ENCODE assay signal across 16 mouse cellular contexts in genomic region chr15:62132895-62133294, GRCm38 (mm10).
DNase-seq lines count a peak whose midpoint lies in the region; ATAC-seq and TF ChIP-seq lines count a peak whose summit lies in the region.
"Had no signal": no experiment of that assay in that cellular context is flagged by ENCODE, and none has a peak within 500 bp of the region (broad histone marks: within the 10 kb centered on the region; RNA-seq: fewer than 3 reads in every experiment).

No protein-coding gene starts in this region.

- no peak overlapping the region for H3K4me2 ChIP-seq in forebrain, postnatal 0 days (ENCODE audit: low read depth)
- H3K4me2 ChIP-seq in forebrain, embryonic 15.5 days (replicated peaks): no peak overlapping the region
- H3K4me2 ChIP-seq: embryonic facial prominence, embryonic 13.5 days; heart, embryonic 12.5 days; limb, embryonic 12.5 days; neural tube, embryonic 13.5 days had no signal

- H3K9me3 ChIP-seq in forebrain, postnatal 0 days (ENCODE audit: low read length): no peaks in the 10 kb centered on the region
- H3K9me3 ChIP-seq in forebrain, embryonic 15.5 days: no peaks in the 10 kb centered on the region
- H3K9me3 ChIP-seq: embryonic facial prominence, embryonic 13.5 days; forebrain, embryonic 10.5 days; heart, embryonic 12.5 days; limb, embryonic 12.5 days; neural tube, embryonic 13.5 days had no signal

- H3K36me3 ChIP-seq in forebrain, postnatal 0 days (ENCODE audit: insufficient read depth): no peaks in the 10 kb centered on the region
- H3K36me3 ChIP-seq in forebrain, embryonic 15.5 days: no peaks in the 10 kb centered on the region
- H3K36me3 ChIP-seq in kidney, adult 2 months (ENCODE audit: control insufficient read depth, insufficient read depth, low read length): no peaks in the 10 kb centered on the region
- H3K36me3 ChIP-seq: embryonic facial prominence, embryonic 13.5 days; forebrain, embryonic 10.5 days; heart, embryonic 12.5 days; limb, embryonic 12.5 days; neural tube, embryonic 13.5 days had no signal

- ATAC-seq in forebrain, postnatal 0 days: peak; percentile 34; the same call in 1 of the 2 replicates
- ATAC-seq in forebrain, embryonic 15.5 days (replicated peaks): no peak

- H3K27ac ChIP-seq in forebrain, postnatal 0 days (ENCODE audit: low read depth, low read length): no peak overlapping the region
- no peak overlapping the region for H3K27ac ChIP-seq in forebrain, embryonic 15.5 days (replicated peaks)
- H3K27ac ChIP-seq in kidney, adult 2 months (ENCODE audit: insufficient read depth, low read depth, low read length): peak overlapping the region; percentile 82
- H3K27ac ChIP-seq: embryonic facial prominence, embryonic 13.5 days; forebrain, embryonic 10.5 days; limb, embryonic 12.5 days; neural tube, embryonic 13.5 days had no signal

- TF ChIP-seq POLR2A in kidney, adult 2 months (IDR thresholded peaks at IDR 0.05; ENCODE audit: low read depth, low read length): no peak

- H3K4me3 ChIP-seq in forebrain, postnatal 0 days (ENCODE audit: low read depth, low read length): no peak overlapping the region
- no peak overlapping the region for H3K4me3 ChIP-seq in forebrain, embryonic 15.5 days
- no peak overlapping the region for H3K4me3 ChIP-seq in kidney, adult 2 months (ENCODE audit: insufficient read depth, low read depth, low read length)
- H3K4me3 ChIP-seq: embryonic facial prominence, embryonic 13.5 days; forebrain, embryonic 10.5 days; heart, embryonic 12.5 days; limb, embryonic 12.5 days; neural tube, embryonic 13.5 days had no signal

- H3K9ac ChIP-seq in forebrain, postnatal 0 days: no peak overlapping the region
- no peak overlapping the region for H3K9ac ChIP-seq in forebrain, embryonic 15.5 days (replicated peaks)
- H3K9ac ChIP-seq: embryonic facial prominence, embryonic 13.5 days; heart, embryonic 12.5 days; limb, embryonic 12.5 days; neural tube, embryonic 13.5 days had no signal

- no peaks in the 10 kb centered on the region; the same call in 1 of the 2 replicates for H3K4me1 ChIP-seq in forebrain, postnatal 0 days (ENCODE audit: insufficient read depth)
- H3K4me1 ChIP-seq in forebrain, embryonic 15.5 days: peaks cover 11% of the 10 kb centered on the region; the same call in 1 of the 2 replicates
- peaks cover 21% of the 10 kb centered on the region for H3K4me1 ChIP-seq in kidney, adult 2 months (ENCODE audit: control insufficient read depth, insufficient read depth, low read length)

- no peaks in the 10 kb centered on the region for H3K27me3 ChIP-seq in forebrain, postnatal 0 days (ENCODE audit: insufficient read depth, low read length)
- H3K27me3 ChIP-seq in forebrain, embryonic 15.5 days: no peaks in the 10 kb centered on the region
- no peaks in the 10 kb centered on the region for H3K27me3 ChIP-seq in kidney, adult 2 months (replicated peaks; ENCODE audit: control insufficient read depth, insufficient read depth, low read length)
- H3K27me3 ChIP-seq: embryonic facial prominence, embryonic 13.5 days; heart, embryonic 12.5 days; limb, embryonic 12.5 days; neural tube, embryonic 13.5 days had no signal

- TF ChIP-seq CTCF in forebrain, postnatal 0 days (IDR thresholded peaks at IDR 0.05; ENCODE audit: low read depth): no peak
- no peak for TF ChIP-seq CTCF in kidney, adult 2 months (conservative IDR thresholded peaks at IDR 0.05; ENCODE audit: insufficient read depth, insufficient read length, low read depth, low read length)

- WGBS in forebrain, postnatal 0 days: 54% methylated on average over 2 of the region's 2 CpGs
- 67% methylated on average over 2 of the region's 2 CpGs for WGBS in forebrain, embryonic 15.5 days
- 25% methylated on average over 2 of the region's 2 CpGs for WGBS in kidney, adult 2 months

- no peak for DNase-seq in forebrain, postnatal 0 days
- peak; percentile 92 for DNase-seq in kidney, adult 2 months
- peak; percentile 65 to 89 for DNase-seq in kidney, postnatal 36 days
- DNase-seq in lung, postnatal 36 days: peak; percentile 48
- DNase-seq in heart, adult 8-10 months (ENCODE audit: low spot score): no peak
- no peak for DNase-seq in right cerebral cortex, postnatal 10 days (ENCODE audit: low spot score in 2 of 2)
- DNase-seq in layer of hippocampus, adult 8-10 months (ENCODE audit: low spot score in 2 of 2): no peak
- DNase-seq: cerebellum, adult 11-12 months; gastrocnemius, postnatal 10 days; retina, postnatal 1 day had no signal

Comparison
In these comparisons a context has a peak if more than half of its experiments do, and no peak if none do; other contexts are left out.
1. DNase-seq: peak in kidney, adult 2 months (single experiment), kidney, postnatal 36 days (2 of 2) and lung, postnatal 36 days (single experiment); none in forebrain, postnatal 0 days (single experiment), heart, adult 8-10 months (single experiment), right cerebral cortex, postnatal 10 days (0 of 2) and layer of hippocampus, adult 8-10 months (0 of 2).